Mouse (Mus musculus) hindbrain, postnatal 0 days (tissue): ENCODE measurements at regions not wholly inside any gene's neighbourhood (a gene's known extent, or its start where the extent isn't known, plus 50 kb on each side); places are given as distances from the start of the nearest gene placed in this dataset.

Experiments
- ATAC-seq: fragments of 200-750 bp; cut with Nextera tagmentation; 2 replicates; pipeline ENCODE4 v1.8.0; 2017; ENCODE audit warnings: mild to moderate bottlenecking, moderate TSS enrichment, moderate library complexity
- DNase-seq: peaks from one replicate; pipeline ENCODE4 v3.0.0-alpha.2; 2015; ENCODE audit warnings: low spot score
- H3K27ac ChIP-seq: fragments of 300-500 bp; sonication (generic); 2 replicates; pipeline ENCODE4 v1.5.1; 2014; ENCODE audit warnings: mild to moderate bottlenecking
- H3K27me3 ChIP-seq: fragments of 300-500 bp; sonication (generic); 2 replicates; pipeline ENCODE4 v1.6.1; 2014; ENCODE audit warnings: low read length, mixed read lengths; ENCODE audit not compliant: insufficient read depth
- H3K36me3 ChIP-seq: fragments of 300-500 bp; sonication (generic); 2 replicates; pipeline ENCODE4 v1.6.1; 2014; ENCODE audit warnings: low read length, mixed read lengths; ENCODE audit not compliant: insufficient read depth
- H3K4me1 ChIP-seq: fragments of 300-500 bp; sonication (generic); 2 replicates; pipeline ENCODE4 v1.6.1; 2014; ENCODE audit warnings: antibody characterized with exemption, low read length, mixed read lengths; ENCODE audit not compliant: insufficient read depth
- H3K4me2 ChIP-seq: fragments of 300-500 bp; sonication (generic); 2 replicates; pipeline ENCODE4 v1.6.1; 2014; ENCODE audit warnings: low read depth, mild to moderate bottlenecking, low read length, moderate library complexity, mixed read lengths
- H3K4me3 ChIP-seq: fragments of 300-500 bp; sonication (generic); 2 replicates; pipeline ENCODE4 v1.5.1; 2014; ENCODE audit warnings: low read length
- H3K9ac ChIP-seq: fragments of 300-500 bp; sonication (generic); replicated peaks from 2 replicates; pipeline ENCODE4 v1.6.1; 2014; ENCODE audit warnings: mild to moderate bottlenecking, low read length, moderate library complexity, mixed read lengths
- H3K9me3 ChIP-seq: fragments of 300-500 bp; sonication (generic); 2 replicates; pipeline ENCODE4 v1.6.1; 2016; ENCODE audit warnings: low read length, mixed read lengths
- CTCF ChIP-seq: IDR thresholded peaks from 2 replicates; pipeline ENCODE4 v1.5.1; 2016; ENCODE audit warnings: antibody characterized with exemption, control low read depth, low read depth
- WGBS: fragments of 180-500 bp; shearing (Covaris S2); extraction: QIAGEN DNeasy Blood & Tissue Kit; methylation state at CpG from one replicate; pipeline ENCODE4 v1.1.7; 2014; 5-methylcytosine and 5-hydroxymethylcytosine counted together

GRCm38 (mm10) chr10:21465806-21466377, 88.8 kb downstream of the Aldh8a1 start:
- Histone ChIP-seq H3K4me3 (no peak overlapping the region), H3K9ac (no peak overlapping the region), H3K4me2 (0 out of 2 replicates have a peak overlapping the region, but pooled peaks have one; percentile 44), H3K36me3 (no peaks in the 10 kb centered on the region), H3K4me1 (no peaks in the 10 kb centered on the region), H3K9me3 (no peaks in the 10 kb centered on the region), H3K27ac (no peak overlapping the region), H3K27me3 (0 out of 2 replicates have a peak, but pooled peaks cover 4% of the 10 kb centered on the region)
- WGBS: 58% methylated on average over 7 of the region's 7 CpGs
- DNase-seq (no peak), ATAC-seq (no peak)
- no peak for TF ChIP-seq CTCF

- 0 out of 2 replicates have a peak, but pooled peaks cover 4% of the 10 kb centered on the region for H3K27me3 ChIP-seq
- H3K9me3 ChIP-seq: no peaks in the 10 kb centered on the region
- H3K4me2 ChIP-seq: no peak overlapping the region
- no peak overlapping the region for H3K9ac ChIP-seq
- H3K4me1 ChIP-seq: no peaks in the 10 kb centered on the region
- TF ChIP-seq CTCF: no peak
- H3K36me3 ChIP-seq: no peaks in the 10 kb centered on the region
- WGBS: 11% methylated on average over 4 of the region's 4 CpGs
- ATAC-seq: no peak
- H3K27ac ChIP-seq: no peak overlapping the region
- H3K4me3 ChIP-seq: no peak overlapping the region
- peak; percentile 61 for DNase-seq
Measured at GRCm38 (mm10) chr10:21467425-21468085, 90.5 kb downstream of the Aldh8a1 start.

GRCm38 (mm10) chr10:21468421-21468820, 91.3 kb downstream of the Aldh8a1 start:
- Histone ChIP-seq H3K36me3 (no peaks in the 10 kb centered on the region), H3K27me3 (0 out of 2 replicates have a peak, but pooled peaks cover 4% of the 10 kb centered on the region), H3K4me1 (no peaks in the 10 kb centered on the region), H3K27ac (no peak overlapping the region), H3K4me2 (no peak overlapping the region), H3K9me3 (no peaks in the 10 kb centered on the region), H3K9ac (no peak overlapping the region), H3K4me3 (no peak overlapping the region)
- 65% methylated on average over 10 of the region's 10 CpGs for WGBS
- DNase-seq: no peak
- TF ChIP-seq CTCF: no peak
- ATAC-seq: no peak

- no peaks in the 10 kb centered on the region for H3K4me1 ChIP-seq
- DNase-seq (no peak), ATAC-seq (no peak)
- H3K27me3 ChIP-seq: no peaks in the 10 kb centered on the region
- 56% methylated on average over 1 of the region's 1 CpGs for WGBS
- TF ChIP-seq CTCF: no peak
- H3K4me2 ChIP-seq: no peak overlapping the region
- H3K9me3 ChIP-seq: no peaks in the 10 kb centered on the region
- no peak overlapping the region for H3K27ac ChIP-seq
- no peak overlapping the region for H3K9ac ChIP-seq
- H3K4me3 ChIP-seq: no peak overlapping the region
- no peaks in the 10 kb centered on the region for H3K36me3 ChIP-seq
Measured at GRCm38 (mm10) chr10:21469961-21470360, 92.9 kb downstream of the Aldh8a1 start.

GRCm38 (mm10) chr10:21470589-21470988, 93.5 kb downstream of the Aldh8a1 start:
- Histone ChIP-seq H3K4me1 (no peaks in the 10 kb centered on the region), H3K4me3 (no peak overlapping the region), H3K9ac (no peak overlapping the region), H3K9me3 (no peaks in the 10 kb centered on the region), H3K4me2 (peak overlapping the region; percentile 26; the same call in 1 of the 2 replicates), H3K36me3 (no peaks in the 10 kb centered on the region), H3K27ac (no peak overlapping the region), H3K27me3 (no peaks in the 10 kb centered on the region)
- 65% methylated on average over 20 of the region's 20 CpGs for WGBS
- no peak for TF ChIP-seq CTCF
- DNase-seq (no peak), ATAC-seq (no peak)

- Histone ChIP-seq H3K9ac (no peak overlapping the region), H3K4me2 (no peak overlapping the region), H3K4me1 (no peaks in the 10 kb centered on the region), H3K27me3 (no peaks in the 10 kb centered on the region), H3K9me3 (no peaks in the 10 kb centered on the region), H3K27ac (no peak overlapping the region), H3K36me3 (no peaks in the 10 kb centered on the region), H3K4me3 (no peak overlapping the region)
- DNase-seq (peak; percentile 46), ATAC-seq (0 out of 2 replicates have a peak, but pooled peaks have one; percentile 45)
- 52% methylated on average over 7 of the region's 7 CpGs for WGBS
- TF ChIP-seq CTCF: no peak
Measured at GRCm38 (mm10) chr10:21474242-21474641, 97.2 kb downstream of the Aldh8a1 start.

- no peak overlapping the region for H3K9ac ChIP-seq
- no peaks in the 10 kb centered on the region for H3K27me3 ChIP-seq
- H3K4me3 ChIP-seq: no peak overlapping the region
- 52% methylated on average over 3 of the region's 3 CpGs for WGBS
- DNase-seq (no peak), ATAC-seq (no peak)
- no peak for TF ChIP-seq CTCF
- H3K4me1 ChIP-seq: no peaks in the 10 kb centered on the region
- H3K4me2 ChIP-seq: no peak overlapping the region
- no peaks in the 10 kb centered on the region for H3K36me3 ChIP-seq
- no peak overlapping the region for H3K27ac ChIP-seq
- peaks cover 3% of the 10 kb centered on the region; the same call in 1 of the 2 replicates for H3K9me3 ChIP-seq
Measured at GRCm38 (mm10) chr10:21478004-21478403, 100.9 kb downstream of the Aldh8a1 start.
